Mouse (Mus musculus): ENCODE measurements around the gene Car6.

DNA sequence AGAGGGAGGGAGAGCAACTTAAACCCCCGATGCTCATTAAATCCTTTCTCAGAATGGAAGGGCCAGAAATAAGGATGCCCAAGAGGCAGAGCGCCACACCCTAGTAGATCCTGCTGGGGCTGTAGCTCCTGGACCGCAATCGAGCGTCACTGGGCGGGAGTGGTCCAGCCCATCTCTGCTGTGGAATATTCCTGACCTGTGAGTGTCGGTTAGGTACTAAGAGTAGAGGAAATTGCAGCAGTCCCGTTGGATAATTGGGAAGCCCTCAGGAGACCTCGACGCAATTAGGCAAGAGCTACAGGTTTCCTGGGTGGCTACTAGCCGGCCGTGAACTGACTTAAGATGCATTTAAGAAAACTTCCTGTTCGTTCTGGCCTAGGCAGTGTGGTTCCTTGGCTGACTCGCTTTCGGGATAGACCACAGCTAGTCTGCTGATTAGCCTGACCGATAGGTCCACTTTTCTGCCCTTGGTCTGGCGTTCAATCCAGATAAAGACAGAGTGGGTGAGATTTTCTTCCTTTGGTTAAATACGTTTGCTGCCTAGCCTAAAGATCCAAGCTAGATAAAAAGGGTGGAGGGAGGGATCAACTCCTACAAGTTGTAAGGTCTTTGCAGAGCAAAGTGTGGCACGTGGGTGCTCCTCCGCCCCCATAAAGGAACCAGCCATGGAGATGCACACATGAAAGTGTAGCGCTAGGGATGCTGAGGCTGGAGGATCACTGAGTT lies 36.7 kb upstream of the Car6 start:
- no peak for TF ChIP-seq HCFC1 (IDR thresholded peaks at IDR 0.05; ENCODE audit: borderline replicate concordance, insufficient read depth, low read length)
- TF ChIP-seq CHD2 (IDR thresholded peaks at IDR 0.05; ENCODE audit: low read depth, low read length) = no peak
- TF ChIP-seq MAFK (IDR thresholded peaks at IDR 0.05; ENCODE audit: insufficient read depth, low read depth, low read length) = no peak
- no peak for TF ChIP-seq ZNF384 (IDR thresholded peaks at IDR 0.05; ENCODE audit: low read depth, low read length)
- TF ChIP-seq ZC3H11A (IDR thresholded peaks at IDR 0.05; ENCODE audit: borderline replicate concordance, low read depth, low read length) = no peak
